Mouse (Mus musculus) neutrophil, adult 59 days (primary cell): Measurements from ENCODE around the gene Sept4. TPM values are rescaled to one million over a fixed set of nuclear protein-coding genes. Genes with fewer than 3 reads are reported as not detected.

ENCODE experiments used
- total RNA-seq, 2 experiments: library from RNA; stranded (reverse); gene quantifications; 1 replicate in 1 of 2; 2 replicates in 1 of 2; pipeline ENCODE4 v1.2.4; 2023

The Sept4 gene
- 1 to 10 TPM in 1 of 2 experiments, not detected in 1; 1.5 TPM for total RNA-seq

GRCm38 (mm10) chr11:87568255-87568953 lies at the start of gene Sept4:
Gene Sept4, plus strand, starts transcription at chr11:87568903.

GRCm38 (mm10) chr11:87566501-87566900 lies 2.2 kb upstream of the Sept4 start, which contains the start of gene Gm11492:
Gene Gm11492, plus strand, starts transcription at chr11:87566653.

GRCm38 (mm10) chr11:87591526-87592353 lies 23.0 kb downstream of the Sept4 start, which contains the start of gene Mtmr4:
Gene Mtmr4, plus strand, starts transcription at chr11:87592162.

GRCm38 (mm10) chr11:87616790-87617474 lies 48.2 kb downstream of the Sept4 start, which contains the start of gene Hsf5:
Gene Hsf5, plus strand, starts transcription at chr11:87617164.

Other genes starting within 250 kb of the Sept4 start
- 1 to 10 TPM; 1.1 to 2.2 TPM for gene Ppm1e, start 209.9 kb upstream of the Sept4 start, total RNA-seq
- gene Rad51c, start 163.9 kb upstream of the Sept4 start, total RNA-seq: 1 to 10 TPM; 3.2 to 3.9 TPM
- under 1 TPM; 0.38 to 0.82 TPM for gene Tex14, start 163.8 kb upstream of the Sept4 start, total RNA-seq
- gene Gm11492, start 2.2 kb upstream of the Sept4 start, total RNA-seq: not detected
- 10 to 100 TPM; 20.9 to 22.4 TPM for gene Mtmr4, start 23.3 kb downstream of the Sept4 start, total RNA-seq
- gene Hsf5, start 48.3 kb downstream of the Sept4 start, total RNA-seq: under 1 TPM; 0.11 to 0.13 TPM
- gene Rnf43, start 93.8 kb downstream of the Sept4 start, total RNA-seq: 1 to 10 TPM; 1.3 to 2.6 TPM
- gene Supt4a, start 168.6 kb downstream of the Sept4 start, total RNA-seq: 100 to 1,000 TPM; 119 to 146 TPM
- 10 to 100 TPM; 18.7 to 21.5 TPM for gene Tspoap1, start 191.6 kb downstream of the Sept4 start, total RNA-seq
- gene Mpo, start 224.7 kb downstream of the Sept4 start, total RNA-seq: 100 to 1,000 TPM; 798 to 870 TPM